Mouse (Mus musculus) embryonic facial prominence, embryonic 14.5 days (tissue): Measurements from ENCODE around the gene Tut1. TPM values are rescaled to one million over a fixed set of nuclear protein-coding genes. Genes with fewer than 3 reads are reported as not detected.
"Not testable (repeated sequence)": the region's sequence is repeated elsewhere in the genome, so short reads cannot be mapped to it uniquely, and the experiment has no call there.

Experiments used
- ATAC-seq: fragments of 200-750 bp; cut with Nextera tagmentation; 2 replicates; pipeline ENCODE4 v1.8.0; 2017; ENCODE audit warnings: low read depth, moderate number of reproducible peaks, moderate TSS enrichment
- DNase-seq: peaks from one replicate; pipeline ENCODE4 v3.0.0-alpha.2; 2015; ENCODE audit warnings: low spot score
- H3K27ac ChIP-seq: fragments of 300-500 bp; sonication (generic); replicated peaks from 2 replicates; pipeline ENCODE4 v1.5.1; 2014; ENCODE audit warnings: low read depth, mild to moderate bottlenecking, low read length, moderate library complexity
- H3K27me3 ChIP-seq: fragments of 300-500 bp; sonication (generic); replicated peaks from 2 replicates; pipeline ENCODE4 v1.6.1; 2014; ENCODE audit warnings: low read length; ENCODE audit not compliant: control insufficient read depth, insufficient read depth
- H3K36me3 ChIP-seq: fragments of 300-500 bp; sonication (generic); 2 replicates; pipeline ENCODE4 v1.6.1; 2014; ENCODE audit warnings: low read length, mixed read lengths; ENCODE audit not compliant: control insufficient read depth, insufficient read depth
- H3K4me1 ChIP-seq: fragments of 300-500 bp; sonication (generic); 2 replicates; pipeline ENCODE4 v1.6.1; 2014; ENCODE audit warnings: antibody characterized with exemption, low read length; ENCODE audit not compliant: control insufficient read depth, insufficient read depth
- H3K4me2 ChIP-seq: fragments of 300-500 bp; sonication (generic); 2 replicates; pipeline ENCODE4 v1.6.1; 2014; ENCODE audit warnings: low read depth, mild to moderate bottlenecking, low read length, moderate library complexity, mixed read lengths
- H3K4me3 ChIP-seq: fragments of 300-500 bp; sonication (generic); 2 replicates; pipeline ENCODE4 v1.5.1; 2014; ENCODE audit warnings: low read depth, mild to moderate bottlenecking, low read length
- H3K9ac ChIP-seq: fragments of 300-500 bp; sonication (generic); 2 replicates; pipeline ENCODE4 v1.6.1; 2014; ENCODE audit warnings: low read depth, mild to moderate bottlenecking, low read length, moderate library complexity, mixed read lengths
- H3K9me3 ChIP-seq: fragments of 300-500 bp; sonication (generic); 2 replicates; pipeline ENCODE4 v1.6.1; 2016; ENCODE audit warnings: low read length; ENCODE audit not compliant: control insufficient read depth
- WGBS: fragments of 180-500 bp; shearing (Covaris S2); extraction: QIAGEN DNeasy Blood & Tissue Kit; methylation state at CpG from one replicate; pipeline ENCODE4 v1.1.7; 2014; 5-methylcytosine and 5-hydroxymethylcytosine counted together
- polyA plus RNA-seq: library from polyadenylated mRNA; unstranded; fragments of >200 nt; fragmentation: Nextera tagmentation; extraction: Ambion mirVana; gene quantifications from 2 replicates; pipeline ENCODE4 v1.2.1, GENCODE M21; 2014

The Tut1 gene
- polyA plus RNA-seq, 1 experiment from 2014 or later: 24.7 TPM

GRCm38 (mm10) chr19:8966590-8967372, 13.1 kb downstream of the Tut1 start, which contains the start of gene Eef1g:
Eef1g (plus strand) TSS chr19:8967041.
- H3K27ac ChIP-seq: peak within 1 kb of the TSS; percentile 98
- peak within 1 kb of the TSS; percentile 83 for H3K4me3 ChIP-seq
- peak within 1 kb of the TSS; percentile 90 for H3K9ac ChIP-seq
- WGBS: under 1% methylated on average over 49 of the region's 52 CpGs
- H3K27me3 ChIP-seq: no peaks in the 10 kb centered on the region
- peaks cover 10% of the 10 kb centered on the region; the same call in 1 of the 2 replicates for H3K4me1 ChIP-seq
- peak; percentile 99 for ATAC-seq
- DNase-seq: peak; percentile 100
- H3K36me3 ChIP-seq: peaks cover 76% of the 10 kb centered on the region
- H3K9me3 ChIP-seq: no peaks in the 10 kb centered on the region
- peak within 1 kb of the TSS; percentile 71 for H3K4me2 ChIP-seq

GRCm38 (mm10) chr19:8967373-8967743, 13.7 kb downstream of the Tut1 start:
- H3K27ac ChIP-seq: peak overlapping the region; percentile 80
- H3K4me3 ChIP-seq: peak overlapping the region; percentile 83
- ATAC-seq (no peak), DNase-seq (no peak)
- H3K9me3 ChIP-seq: no peaks in the 10 kb centered on the region
- H3K27me3 ChIP-seq: no peaks in the 10 kb centered on the region
- peak overlapping the region; percentile 71 for H3K4me2 ChIP-seq
- H3K4me1 ChIP-seq: peaks cover 10% of the 10 kb centered on the region; the same call in 1 of the 2 replicates
- peak overlapping the region; percentile 90 for H3K9ac ChIP-seq
- H3K36me3 ChIP-seq: peaks cover 76% of the 10 kb centered on the region
- 0% methylated on average over 8 of the region's 8 CpGs for WGBS

- Histone ChIP-seq H3K4me2 (peak overlapping the region; percentile 71), H3K9me3 (no peaks in the 10 kb centered on the region), H3K9ac (peak overlapping the region; percentile 90), H3K27me3 (no peaks in the 10 kb centered on the region), H3K4me1 (peaks cover 10% of the 10 kb centered on the region; the same call in 1 of the 2 replicates), H3K27ac (peak overlapping the region; percentile 80; the same call in 1 of the 2 replicates), H3K4me3 (peak overlapping the region; percentile 83), H3K36me3 (peaks cover 76% of the 10 kb centered on the region)
- 6% methylated on average over 9 of the region's 9 CpGs for WGBS
- DNase-seq (no peak), ATAC-seq (no peak)
Measured at GRCm38 (mm10) chr19:8967893-8968292, 14.2 kb downstream of the Tut1 start.

GRCm38 (mm10) chr19:8972491-8972890, 18.8 kb downstream of the Tut1 start:
- H3K4me2 ChIP-seq, H3K9ac ChIP-seq, H3K4me1 ChIP-seq, ATAC-seq, H3K27ac ChIP-seq, DNase-seq, H3K9me3 ChIP-seq, H3K4me3 ChIP-seq, H3K27me3 ChIP-seq: not testable (repeated sequence)
- 86% methylated on average over 8 of the region's 8 CpGs for WGBS
- peaks cover 87% of the 10 kb centered on the region for H3K36me3 ChIP-seq

GRCm38 (mm10) chr19:8974638-8975037, 21.0 kb downstream of the Tut1 start:
- H3K4me3 ChIP-seq: no peak overlapping the region
- no peak overlapping the region for H3K4me2 ChIP-seq
- ATAC-seq (no peak), DNase-seq (no peak)
- H3K9me3 ChIP-seq: no peaks in the 10 kb centered on the region
- no peak overlapping the region for H3K27ac ChIP-seq
- no peak overlapping the region for H3K9ac ChIP-seq
- peaks cover 97% of the 10 kb centered on the region for H3K36me3 ChIP-seq
- no peaks in the 10 kb centered on the region for H3K27me3 ChIP-seq
- H3K4me1 ChIP-seq: no peaks in the 10 kb centered on the region
- WGBS: 77% methylated on average over 1 of the region's 1 CpGs

- H3K4me3 ChIP-seq: no peak overlapping the region
- H3K27me3 ChIP-seq: no peaks in the 10 kb centered on the region
- H3K4me1 ChIP-seq: no peaks in the 10 kb centered on the region
- H3K27ac ChIP-seq: no peak overlapping the region
- no peak overlapping the region for H3K4me2 ChIP-seq
- peaks cover 97% of the 10 kb centered on the region for H3K36me3 ChIP-seq
- H3K9me3 ChIP-seq: no peaks in the 10 kb centered on the region
- 98% methylated on average over 2 of the region's 2 CpGs for WGBS
- DNase-seq: no peak
- no peak for ATAC-seq
- H3K9ac ChIP-seq: no peak overlapping the region
Measured at GRCm38 (mm10) chr19:8975491-8975890, 21.8 kb downstream of the Tut1 start.

- H3K9me3 ChIP-seq: no peaks in the 10 kb centered on the region
- no peak overlapping the region for H3K4me2 ChIP-seq
- H3K4me1 ChIP-seq: no peaks in the 10 kb centered on the region
- DNase-seq (peak; percentile 84), ATAC-seq (peak; percentile 86)
- H3K4me3 ChIP-seq: no peak overlapping the region
- 37% methylated on average over 3 of the region's 3 CpGs for WGBS
- H3K36me3 ChIP-seq: peaks cover 94% of the 10 kb centered on the region
- no peaks in the 10 kb centered on the region for H3K27me3 ChIP-seq
- no peak overlapping the region for H3K27ac ChIP-seq
- no peak overlapping the region for H3K9ac ChIP-seq
Measured at GRCm38 (mm10) chr19:8976535-8976934, 22.9 kb downstream of the Tut1 start.

- Histone ChIP-seq H3K27me3 (no peaks in the 10 kb centered on the region), H3K9ac (no peak overlapping the region), H3K9me3 (no peaks in the 10 kb centered on the region), H3K36me3 (peaks cover 52% of the 10 kb centered on the region), H3K27ac (peak overlapping the region; percentile 23; the same call in 1 of the 2 replicates), H3K4me3 (no peak overlapping the region), H3K4me2 (no peak overlapping the region), H3K4me1 (peaks cover 20% of the 10 kb centered on the region)
- no peak for ATAC-seq
- WGBS: 52% methylated on average over 5 of the region's 5 CpGs
- DNase-seq: no peak
Measured at GRCm38 (mm10) chr19:8980771-8981170, 27.1 kb downstream of the Tut1 start.
